23 mouse cellular contexts compared by ENCODE assay signal in the genomic region with DNA sequence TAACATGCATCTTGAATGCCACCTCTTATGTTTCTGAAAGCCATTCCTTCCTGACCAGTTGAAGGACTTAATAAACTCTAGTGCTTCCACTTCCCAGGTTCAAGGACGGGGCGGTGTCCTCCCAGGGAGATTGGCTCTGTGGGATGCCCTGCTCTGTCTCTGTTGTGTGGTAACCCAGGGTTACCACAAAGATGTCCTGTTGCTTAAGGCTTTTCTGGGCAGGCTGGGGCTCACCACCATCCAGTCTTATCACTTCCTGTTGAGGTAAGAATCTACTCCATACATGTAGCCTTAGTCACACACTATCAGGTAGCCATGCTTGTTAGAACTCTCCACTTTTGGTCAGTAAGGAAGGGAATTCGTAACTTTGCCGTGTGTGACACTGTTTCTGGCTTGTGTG. TPM values are rescaled to one million over a fixed set of nuclear protein-coding genes. Genes with fewer than 3 reads are reported as not detected.
DNase-seq lines count a peak whose midpoint lies in the region; ATAC-seq lines count a peak whose summit lies in the region.
"Had no signal": no experiment of that assay in that cellular context is flagged by ENCODE, and none has a peak within 500 bp of the region (broad histone marks: within the 10 kb centered on the region; RNA-seq: fewer than 3 reads in every experiment).

No protein-coding gene starts in this region.

- no peak overlapping the region for H3K4me2 ChIP-seq in heart, embryonic 13.5 days
- H3K4me2 ChIP-seq: forebrain, embryonic 12.5 days; limb, embryonic 13.5 days; liver, embryonic 15.5 days; midbrain, embryonic 12.5 days; neural tube, embryonic 15.5 days had no signal

- H3K4me3 ChIP-seq in heart, embryonic 13.5 days: no peak overlapping the region
- H3K4me3 ChIP-seq: forebrain, embryonic 12.5 days; heart, adult 2 months; layer of hippocampus, adult 2 months; limb, embryonic 13.5 days; liver, embryonic 15.5 days; midbrain, embryonic 12.5 days; neural tube, embryonic 15.5 days had no signal

- H3K9me3 ChIP-seq in heart, embryonic 13.5 days: peaks cover 4% of the 10 kb centered on the region
- H3K9me3 ChIP-seq: liver, embryonic 15.5 days; midbrain, embryonic 12.5 days had no signal

- WGBS in heart, embryonic 13.5 days: 33% methylated on average over 4 of the region's 4 CpGs

- H3K9ac ChIP-seq in heart, embryonic 13.5 days: peak overlapping the region; percentile 37; the same call in 1 of the 2 replicates
- H3K9ac ChIP-seq: forebrain, embryonic 12.5 days; limb, embryonic 13.5 days; liver, embryonic 15.5 days; midbrain, embryonic 12.5 days; neural tube, embryonic 15.5 days had no signal

- no peak overlapping the region for H3K27ac ChIP-seq in heart, embryonic 13.5 days (replicated peaks)
- H3K27ac ChIP-seq: forebrain, embryonic 12.5 days; heart, adult 2 months; hindbrain, postnatal 0 days; kidney, postnatal 0 days; layer of hippocampus, adult 2 months; limb, embryonic 13.5 days; liver, embryonic 15.5 days; midbrain, embryonic 12.5 days; neural tube, embryonic 15.5 days had no signal

- no peak for DNase-seq in heart, adult 8-10 months (ENCODE audit: low spot score)
- DNase-seq in 416B (ENCODE audit: low read depth) (peak; percentile 89), R1 (ENCODE audit: low read depth, low spot score) (peak; percentile 85)
- peak; percentile 7 for DNase-seq in induced T-regulatory cell, adult 2 months (ENCODE audit: low read depth)
- no peak for DNase-seq in lung, postnatal 14 days
- no peak for DNase-seq in embryo, embryonic 10 days (ENCODE audit: low spot score)
- DNase-seq: adrenal gland, postnatal 10 days; cerebellum, adult 9-10 months; gastrocnemius, postnatal 10 days; heart, adult 2 months; kidney, adult 11 months; layer of hippocampus, postnatal 36 days; right cerebral cortex, postnatal 25 days; thymus, adult 18-20 months had no signal

- peaks cover 44% of the 10 kb centered on the region for H3K36me3 ChIP-seq in heart, embryonic 13.5 days

- no peak for ATAC-seq in heart, embryonic 13.5 days (ENCODE audit: extremely low read depth, insufficient number of reproducible peaks, low FRiP score, low TSS enrichment)
- ATAC-seq: hindbrain, postnatal 0 days had no signal

- no peaks in the 10 kb centered on the region for H3K27me3 ChIP-seq in heart, embryonic 13.5 days (replicated peaks)
- H3K27me3 ChIP-seq: forebrain, embryonic 12.5 days; limb, embryonic 13.5 days; liver, embryonic 15.5 days; midbrain, embryonic 12.5 days; neural tube, embryonic 15.5 days had no signal

- H3K4me1 ChIP-seq in heart, embryonic 13.5 days: peaks cover 50% of the 10 kb centered on the region

RNA-seq across cellular contexts. Expression of gene Hunk, which starts 49.4 kb away (rescaled TPM):
- polyA plus RNA-seq in heart, embryonic 13.5 days (2015; fragmentation: Nextera tagmentation; extraction: Ambion mirVana): 9.5 and 10.6 TPM in 2 replicates
- under 1 TPM; 0.19 to 0.79 (median 0.45) TPM for total RNA-seq in heart, adult 8-10 months (2022)

Comparison
In these comparisons a context has a peak if more than half of its experiments do, and no peak if none do; other contexts are left out.
1. DNase-seq: peak in 416B (single experiment), R1 (single experiment) and induced T-regulatory cell, adult 2 months (single experiment); none in heart, adult 8-10 months (single experiment), lung, postnatal 14 days (single experiment) and embryo, embryonic 10 days (single experiment).